Mouse (Mus musculus): ENCODE data around the gene Kcnj5. TPM values are rescaled to one million over a fixed set of nuclear protein-coding genes. Genes with fewer than 3 reads are reported as not detected.

Gene Kcnj5
- polyA plus RNA-seq, 1 experiment from 2014 or later, result 0.58 TPM

DNA sequence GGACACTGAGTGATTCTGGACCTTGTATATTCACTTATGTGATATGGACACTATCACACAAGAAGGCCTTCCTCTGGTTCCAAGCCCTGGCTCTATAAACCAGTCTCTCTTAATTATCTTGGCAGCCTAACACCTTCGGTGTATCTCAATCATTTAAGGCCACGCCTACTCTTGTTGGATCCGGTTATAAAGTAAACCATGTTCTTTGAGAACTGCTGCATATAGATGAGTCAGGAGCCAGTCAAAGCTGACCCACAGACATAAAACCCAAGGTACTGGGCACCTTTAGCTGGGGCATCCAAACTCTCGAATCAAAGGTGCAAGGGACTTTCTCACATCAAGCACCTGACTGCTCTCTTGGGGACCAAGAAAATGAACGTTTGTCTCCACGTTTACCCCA, 28.1 kb upstream of the Kcnj5 start, which contains the start of gene Kcnj1:
Kcnj1 (plus strand) TSS at position 292 of the 400 bp plus-strand sequence.
- no peak within 1 kb of the TSS for H3K27ac ChIP-seq (ENCODE audit: low read depth, low read length)
- no peak within 1 kb of the TSS for H3K9ac ChIP-seq (ENCODE audit: low read depth, low read length)
- H3K9me3 ChIP-seq (ENCODE audit: control insufficient read depth, low read length), result no peaks in the 10 kb centered on the region
- H3K36me3 ChIP-seq (ENCODE audit: control insufficient read depth, insufficient read depth, low read length), result no peaks in the 10 kb centered on the region
- ATAC-seq, result no peak
- H3K4me3 ChIP-seq (ENCODE audit: low read length), result no peak within 1 kb of the TSS
- H3K27me3 ChIP-seq (replicated peaks; ENCODE audit: control insufficient read depth, insufficient read depth, low read length), result no peaks in the 10 kb centered on the region
- no peaks in the 10 kb centered on the region; the same call in 1 of the 2 replicates for H3K4me1 ChIP-seq (ENCODE audit: control insufficient read depth, insufficient read depth, low read depth, low read length)
- H3K4me2 ChIP-seq (ENCODE audit: low read length), result no peak within 1 kb of the TSS
- 89% methylated on average over 6 of the region's 6 CpGs for WGBS

DNA sequence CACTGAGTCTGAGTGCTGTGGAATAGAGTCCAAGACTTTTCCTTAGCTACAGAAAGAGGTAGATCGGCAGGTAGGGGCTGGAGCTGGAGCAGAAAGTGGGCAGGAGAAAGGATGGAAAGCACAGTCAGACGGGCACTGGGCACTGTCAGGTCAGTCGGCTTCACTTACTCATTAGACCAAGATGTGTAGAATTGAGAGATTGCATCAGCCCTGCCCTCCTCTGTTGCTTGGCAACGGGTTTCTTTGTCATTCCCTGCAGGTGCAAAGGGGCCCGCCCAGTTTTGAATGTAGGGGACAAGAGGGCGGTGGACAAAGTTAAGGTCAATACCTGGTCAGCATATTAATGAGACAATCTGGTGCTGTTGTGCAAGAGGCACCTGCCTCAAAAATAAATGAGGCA, 25.2 kb upstream of the Kcnj5 start:
- Histone ChIP-seq H3K4me2 (ENCODE audit: low read length) (no peak overlapping the region), H3K4me1 (ENCODE audit: control insufficient read depth, insufficient read depth, low read depth, low read length) (no peaks in the 10 kb centered on the region; the same call in 1 of the 2 replicates), H3K4me3 (ENCODE audit: low read length) (no peak overlapping the region), H3K9me3 (ENCODE audit: control insufficient read depth, low read length) (no peaks in the 10 kb centered on the region), H3K27me3 (replicated peaks; ENCODE audit: control insufficient read depth, insufficient read depth, low read length) (no peaks in the 10 kb centered on the region), H3K9ac (ENCODE audit: low read depth, low read length) (no peak overlapping the region), H3K36me3 (ENCODE audit: control insufficient read depth, insufficient read depth, low read length) (no peaks in the 10 kb centered on the region), H3K27ac (ENCODE audit: low read depth, low read length) (no peak overlapping the region)
- ATAC-seq, result no peak
- WGBS, result 24% methylated on average over 6 of the region's 6 CpGs

DNA sequence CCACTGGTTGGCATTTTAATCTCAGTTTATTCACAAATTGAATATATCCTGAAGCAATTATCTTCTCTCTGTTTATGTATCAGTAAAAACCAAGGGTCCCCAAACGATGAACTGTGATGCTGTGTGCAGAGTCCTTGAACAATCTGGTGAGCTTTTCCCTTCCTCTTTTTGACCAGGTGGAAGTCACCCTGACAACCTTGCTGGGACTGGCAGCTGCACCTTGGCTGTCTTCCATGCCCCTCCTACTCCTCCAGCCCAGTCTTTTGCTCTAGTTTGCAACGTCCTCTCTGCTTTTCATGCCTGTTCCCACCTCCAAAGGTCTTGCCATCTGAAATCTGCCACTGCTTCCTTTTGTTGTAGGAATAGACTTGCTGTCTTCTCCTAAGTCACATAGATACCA, 24.7 kb upstream of the Kcnj5 start:
- ATAC-seq, result no peak
- Histone ChIP-seq H3K4me3 (ENCODE audit: low read length) (no peak overlapping the region), H3K4me1 (ENCODE audit: control insufficient read depth, insufficient read depth, low read depth, low read length) (no peaks in the 10 kb centered on the region; the same call in 1 of the 2 replicates), H3K4me2 (ENCODE audit: low read length) (no peak overlapping the region), H3K9ac (ENCODE audit: low read depth, low read length) (no peak overlapping the region), H3K9me3 (ENCODE audit: control insufficient read depth, low read length) (no peaks in the 10 kb centered on the region), H3K27me3 (replicated peaks; ENCODE audit: control insufficient read depth, insufficient read depth, low read length) (no peaks in the 10 kb centered on the region), H3K36me3 (ENCODE audit: control insufficient read depth, insufficient read depth, low read length) (no peaks in the 10 kb centered on the region), H3K27ac (ENCODE audit: low read depth, low read length) (no peak overlapping the region)
- 22% methylated on average over 2 of the region's 2 CpGs for WGBS

DNA sequence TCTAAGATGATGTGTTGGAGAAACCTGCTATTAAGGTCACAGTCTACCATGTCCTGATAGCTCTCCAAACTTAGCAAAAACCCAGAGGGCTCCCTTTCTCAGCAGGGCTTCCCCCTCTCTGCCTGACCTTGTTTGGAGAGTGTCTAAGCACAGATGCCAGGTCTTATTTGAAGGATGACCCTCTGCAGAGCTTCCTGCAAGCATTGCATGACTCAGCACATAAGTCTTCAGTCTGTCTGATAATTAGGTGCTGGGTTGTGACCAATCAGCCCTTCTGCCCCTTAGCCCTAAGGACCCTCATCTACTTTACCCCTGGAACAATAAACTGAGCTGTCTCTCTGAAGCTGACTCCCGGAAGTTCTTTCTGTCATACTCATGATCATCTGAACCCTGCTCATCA, 16.6 kb upstream of the Kcnj5 start:
- 88% methylated on average over 1 of the region's 1 CpGs for WGBS
- H3K4me1 ChIP-seq (ENCODE audit: control insufficient read depth, insufficient read depth, low read depth, low read length), result no peaks in the 10 kb centered on the region
- H3K9ac ChIP-seq (ENCODE audit: low read depth, low read length), result no peak overlapping the region
- no peak overlapping the region for H3K4me2 ChIP-seq (ENCODE audit: low read length)
- no peak for ATAC-seq
- no peaks in the 10 kb centered on the region for H3K36me3 ChIP-seq (ENCODE audit: control insufficient read depth, insufficient read depth, low read length)
- H3K27ac ChIP-seq (ENCODE audit: low read depth, low read length), result no peak overlapping the region
- H3K27me3 ChIP-seq (replicated peaks; ENCODE audit: control insufficient read depth, insufficient read depth, low read length), result no peaks in the 10 kb centered on the region
- H3K4me3 ChIP-seq (ENCODE audit: low read length), result no peak overlapping the region
- H3K9me3 ChIP-seq (ENCODE audit: control insufficient read depth, low read length), result no peaks in the 10 kb centered on the region

DNA sequence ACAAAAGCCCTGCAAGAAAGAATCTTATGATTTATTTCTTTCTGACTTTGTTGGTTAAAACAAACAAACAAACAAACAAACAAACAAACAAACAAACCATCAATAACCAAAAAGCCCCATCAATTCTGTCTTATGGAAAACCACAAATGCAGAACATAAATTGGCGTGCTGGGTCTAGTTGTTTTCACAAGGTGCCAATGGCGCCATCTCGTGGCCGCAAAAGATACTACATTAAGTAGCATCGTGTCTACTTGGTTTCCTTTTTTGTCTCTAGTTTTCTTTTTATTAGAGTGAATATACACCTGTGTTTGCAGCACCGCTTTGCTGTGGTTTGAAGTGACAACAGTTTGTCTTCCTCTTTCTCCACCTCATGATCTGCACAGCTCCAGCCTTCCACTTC, 6.2 kb upstream of the Kcnj5 start:
- Histone ChIP-seq H3K27me3 (replicated peaks; ENCODE audit: control insufficient read depth, insufficient read depth, low read length) (peaks cover 12% of the 10 kb centered on the region), H3K4me2 (ENCODE audit: low read length) (no peak overlapping the region), H3K36me3 (ENCODE audit: control insufficient read depth, insufficient read depth, low read length) (no peaks in the 10 kb centered on the region), H3K9ac (ENCODE audit: low read depth, low read length) (no peak overlapping the region), H3K27ac (ENCODE audit: low read depth, low read length) (no peak overlapping the region), H3K4me3 (ENCODE audit: low read length) (no peak overlapping the region), H3K9me3 (ENCODE audit: control insufficient read depth, low read length) (no peaks in the 10 kb centered on the region), H3K4me1 (ENCODE audit: control insufficient read depth, insufficient read depth, low read depth, low read length) (peaks cover 4% of the 10 kb centered on the region; the same call in 1 of the 2 replicates)
- WGBS, result 5% methylated on average over 6 of the region's 6 CpGs
- no peak for ATAC-seq

DNA sequence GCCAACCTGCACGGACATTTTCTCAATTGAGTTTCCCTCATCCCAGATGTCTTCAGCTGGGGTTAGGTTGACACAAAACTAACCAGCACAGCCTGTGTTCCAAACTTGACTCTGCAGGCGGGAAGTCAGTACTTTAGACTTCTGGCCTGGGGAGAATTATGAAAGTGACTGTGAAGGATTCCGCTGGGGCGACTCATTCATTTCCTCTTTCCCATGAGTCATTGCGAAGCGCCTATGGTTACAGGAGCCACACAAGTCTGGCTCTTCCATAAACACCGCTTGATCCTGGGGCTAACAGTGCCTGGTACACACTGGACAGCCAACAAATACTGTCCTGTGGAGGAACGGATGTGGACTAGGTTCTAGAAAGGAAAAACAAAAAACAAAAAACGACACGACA, 5.2 kb upstream of the Kcnj5 start:
- no peak overlapping the region for H3K27ac ChIP-seq (ENCODE audit: low read depth, low read length)
- 92% methylated on average over 10 of the region's 10 CpGs for WGBS
- no peak for ATAC-seq
- peaks cover 5% of the 10 kb centered on the region; the same call in 1 of the 2 replicates for H3K4me1 ChIP-seq (ENCODE audit: control insufficient read depth, insufficient read depth, low read depth, low read length)
- H3K36me3 ChIP-seq (ENCODE audit: control insufficient read depth, insufficient read depth, low read length), result no peaks in the 10 kb centered on the region
- no peak overlapping the region for H3K9ac ChIP-seq (ENCODE audit: low read depth, low read length)
- H3K4me3 ChIP-seq (ENCODE audit: low read length), result no peak overlapping the region
- H3K9me3 ChIP-seq (ENCODE audit: control insufficient read depth, low read length), result no peaks in the 10 kb centered on the region
- H3K4me2 ChIP-seq (ENCODE audit: low read length), result no peak overlapping the region
- H3K27me3 ChIP-seq (replicated peaks; ENCODE audit: control insufficient read depth, insufficient read depth, low read length), result peaks cover 12% of the 10 kb centered on the region

DNA sequence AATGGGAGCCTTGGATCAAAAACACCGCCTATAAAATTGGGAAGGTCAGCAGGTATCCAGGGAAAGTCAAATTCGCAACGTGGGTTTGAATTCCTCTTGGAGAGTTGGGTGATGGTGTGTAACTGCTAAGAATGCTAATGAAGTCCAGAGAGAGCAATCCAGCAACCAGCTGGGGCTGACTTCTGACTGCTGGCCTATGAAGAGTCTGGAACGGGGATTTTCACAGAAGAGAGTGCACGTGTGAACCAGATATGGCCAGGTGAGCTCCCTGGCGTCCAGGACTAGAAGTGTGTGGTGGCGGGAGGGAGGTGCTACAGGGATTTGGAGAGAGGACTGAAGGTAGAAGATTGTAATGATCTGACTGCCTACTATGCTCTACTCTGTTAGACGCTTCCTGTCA, 3.9 kb upstream of the Kcnj5 start:
- peaks cover 17% of the 10 kb centered on the region for H3K27me3 ChIP-seq (replicated peaks; ENCODE audit: control insufficient read depth, insufficient read depth, low read length)
- no peak for ATAC-seq
- H3K9ac ChIP-seq (ENCODE audit: low read depth, low read length), result no peak overlapping the region
- no peaks in the 10 kb centered on the region for H3K9me3 ChIP-seq (ENCODE audit: control insufficient read depth, low read length)
- H3K4me2 ChIP-seq (ENCODE audit: low read length), result no peak overlapping the region
- 70% methylated on average over 8 of the region's 8 CpGs for WGBS
- H3K4me3 ChIP-seq (ENCODE audit: low read length), result no peak overlapping the region
- no peak overlapping the region for H3K27ac ChIP-seq (ENCODE audit: low read depth, low read length)
- H3K36me3 ChIP-seq (ENCODE audit: control insufficient read depth, insufficient read depth, low read length), result no peaks in the 10 kb centered on the region
- peaks cover 16% of the 10 kb centered on the region for H3K4me1 ChIP-seq (ENCODE audit: control insufficient read depth, insufficient read depth, low read depth, low read length)

DNA sequence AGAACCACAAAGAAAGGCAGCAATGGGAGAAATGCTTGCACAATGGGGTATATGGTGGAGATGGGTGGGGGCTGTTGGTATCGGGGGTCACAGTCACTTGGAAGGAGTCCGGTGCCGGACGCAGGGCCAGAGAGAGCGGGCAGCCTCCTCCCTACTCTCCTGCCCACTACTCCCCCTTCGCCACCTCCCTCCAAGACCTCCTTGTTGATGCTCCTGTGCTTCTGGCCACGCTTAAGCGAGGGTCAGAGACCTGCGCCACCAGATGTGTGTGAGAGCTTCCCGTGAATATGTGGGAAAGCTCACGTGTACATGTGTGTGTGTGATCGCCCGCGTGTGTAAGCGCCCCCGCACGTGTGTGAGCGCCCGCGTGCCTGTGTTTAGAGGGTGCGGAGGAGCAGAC, 339 bp upstream of the Kcnj5 start:
- peak; percentile 57 for ATAC-seq
- Histone ChIP-seq H3K27ac (ENCODE audit: low read depth, low read length) (no peak overlapping the region), H3K4me3 (ENCODE audit: low read length) (peak overlapping the region; percentile 32), H3K9me3 (ENCODE audit: control insufficient read depth, low read length) (no peaks in the 10 kb centered on the region), H3K36me3 (ENCODE audit: control insufficient read depth, insufficient read depth, low read length) (no peaks in the 10 kb centered on the region), H3K4me2 (ENCODE audit: low read length) (peak overlapping the region; percentile 66), H3K27me3 (replicated peaks; ENCODE audit: control insufficient read depth, insufficient read depth, low read length) (peaks cover 17% of the 10 kb centered on the region), H3K4me1 (ENCODE audit: control insufficient read depth, insufficient read depth, low read depth, low read length) (peaks cover 14% of the 10 kb centered on the region), H3K9ac (ENCODE audit: low read depth, low read length) (peak overlapping the region; percentile 57)
- WGBS, result 2% methylated on average over 21 of the region's 21 CpGs

DNA sequence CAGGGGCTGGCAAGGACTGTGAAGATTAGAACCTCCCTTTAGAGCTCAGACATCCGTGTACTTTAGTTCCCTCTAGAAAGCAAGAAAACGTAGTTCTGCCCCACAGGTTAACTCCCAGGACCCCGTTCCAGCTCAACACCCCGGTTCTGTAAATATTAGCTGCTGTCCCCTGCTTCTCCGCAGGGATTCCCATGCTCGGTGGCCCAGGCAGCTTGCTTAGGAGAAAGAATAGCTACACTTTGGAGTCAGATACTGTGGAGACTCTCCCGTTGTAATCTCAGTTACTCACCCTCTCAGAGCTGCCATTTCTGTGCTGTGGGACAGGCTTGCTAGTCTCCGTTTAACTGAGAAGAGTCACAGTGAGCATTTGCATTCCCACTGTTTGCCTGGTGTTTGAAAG, 1.2 kb downstream of the Kcnj5 start:
- Histone ChIP-seq H3K4me3 (ENCODE audit: low read length) (no peak overlapping the region), H3K4me2 (ENCODE audit: low read length) (no peak overlapping the region; the same call in 1 of the 2 replicates), H3K36me3 (ENCODE audit: control insufficient read depth, insufficient read depth, low read length) (no peaks in the 10 kb centered on the region), H3K27me3 (replicated peaks; ENCODE audit: control insufficient read depth, insufficient read depth, low read length) (peaks cover 17% of the 10 kb centered on the region), H3K9me3 (ENCODE audit: control insufficient read depth, low read length) (no peaks in the 10 kb centered on the region), H3K27ac (ENCODE audit: low read depth, low read length) (no peak overlapping the region), H3K4me1 (ENCODE audit: control insufficient read depth, insufficient read depth, low read depth, low read length) (peaks cover 14% of the 10 kb centered on the region), H3K9ac (ENCODE audit: low read depth, low read length) (no peak overlapping the region)
- 20% methylated on average over 8 of the region's 8 CpGs for WGBS
- no peak for ATAC-seq

DNA sequence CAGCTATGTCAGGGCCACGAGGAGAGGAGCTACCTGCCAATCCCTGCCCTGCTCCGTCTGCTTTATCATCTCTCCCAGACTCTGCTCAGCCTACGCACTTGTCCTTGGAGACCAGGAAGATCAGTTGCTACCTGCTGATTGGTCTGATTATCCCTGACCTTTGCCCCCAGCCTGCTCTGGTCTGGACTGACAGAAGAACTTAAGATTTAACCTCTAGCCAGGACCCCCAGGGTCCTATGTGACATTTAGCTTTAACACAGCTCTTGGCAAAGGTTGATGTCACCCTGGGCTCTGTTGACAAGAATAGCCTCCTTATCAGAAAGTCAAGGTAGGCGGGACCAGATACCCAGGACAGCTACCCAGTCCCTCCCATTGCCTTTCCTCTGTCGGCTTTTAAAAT, 3.3 kb downstream of the Kcnj5 start:
- no peak overlapping the region for H3K4me3 ChIP-seq (ENCODE audit: low read length)
- peaks cover 15% of the 10 kb centered on the region for H3K27me3 ChIP-seq (replicated peaks; ENCODE audit: control insufficient read depth, insufficient read depth, low read length)
- H3K27ac ChIP-seq (ENCODE audit: low read depth, low read length), result no peak overlapping the region
- 74% methylated on average over 5 of the region's 5 CpGs for WGBS
- no peak overlapping the region for H3K4me2 ChIP-seq (ENCODE audit: low read length)
- H3K9ac ChIP-seq (ENCODE audit: low read depth, low read length), result no peak overlapping the region
- no peak for ATAC-seq
- H3K9me3 ChIP-seq (ENCODE audit: control insufficient read depth, low read length), result no peaks in the 10 kb centered on the region
- peaks cover 14% of the 10 kb centered on the region for H3K4me1 ChIP-seq (ENCODE audit: control insufficient read depth, insufficient read depth, low read depth, low read length)
- no peaks in the 10 kb centered on the region for H3K36me3 ChIP-seq (ENCODE audit: control insufficient read depth, insufficient read depth, low read length)

Measured in hindbrain, embryonic 16.5 days (tissue).